Mouse (Mus musculus): ENCODE measurements around the gene Slc22a17. TPM values are rescaled to one million over a fixed set of nuclear protein-coding genes. Genes with fewer than 3 reads are reported as not detected.

Slc22a17 gene
- total RNA-seq, 2 experiments from 2014 or later = 630 to 690 TPM

DNA sequence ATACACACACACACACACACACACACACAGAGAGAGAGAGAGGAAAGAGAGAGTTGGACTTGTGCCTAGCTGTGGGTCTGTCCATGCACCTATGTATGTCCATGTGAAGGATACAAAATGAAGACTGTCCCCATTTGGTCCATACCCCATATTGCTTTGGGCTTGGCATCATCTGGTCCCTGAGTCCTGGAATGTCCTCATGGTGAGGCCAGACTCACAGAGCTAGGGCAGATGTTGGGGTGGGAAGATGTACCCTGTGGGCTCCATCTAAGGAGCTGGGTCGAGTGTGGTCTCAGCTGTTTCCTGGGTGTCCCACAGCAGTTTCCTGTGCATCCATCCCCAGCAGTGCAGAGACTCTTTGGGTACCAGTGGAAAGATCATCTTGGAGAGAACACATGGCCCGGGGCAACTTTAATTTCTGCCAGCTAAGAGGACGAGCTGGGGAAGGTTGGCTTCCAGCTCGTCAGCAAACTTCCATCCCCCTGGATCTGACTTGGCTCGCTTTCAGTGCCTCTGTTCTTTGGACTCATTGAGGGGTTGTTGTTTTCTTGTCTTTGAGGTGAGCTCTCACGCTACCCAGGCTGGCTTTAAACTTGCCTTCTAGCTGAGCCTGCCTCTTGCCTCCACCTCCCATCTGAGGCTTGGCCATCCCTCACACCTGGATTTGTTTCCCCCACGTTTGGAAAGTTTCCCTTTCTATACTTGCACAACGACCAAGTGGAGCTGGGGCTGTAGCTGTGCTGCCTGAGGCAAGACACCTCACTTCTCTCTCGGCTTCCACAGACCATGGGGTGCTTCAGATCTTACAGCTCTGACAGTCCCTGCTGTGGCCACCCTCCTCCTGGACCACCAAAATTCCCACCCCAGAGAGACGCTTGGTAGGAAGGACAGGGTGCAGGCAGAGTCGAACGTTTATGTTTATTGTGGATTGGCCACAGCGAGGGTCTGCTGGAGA lies 28.4 kb upstream of the Slc22a17 start:
- intact Hi-C loops (cut with DNase I) = no loop called here
- DNase-seq (ENCODE audit: low spot score in 2 of 2) = no peak

DNA sequence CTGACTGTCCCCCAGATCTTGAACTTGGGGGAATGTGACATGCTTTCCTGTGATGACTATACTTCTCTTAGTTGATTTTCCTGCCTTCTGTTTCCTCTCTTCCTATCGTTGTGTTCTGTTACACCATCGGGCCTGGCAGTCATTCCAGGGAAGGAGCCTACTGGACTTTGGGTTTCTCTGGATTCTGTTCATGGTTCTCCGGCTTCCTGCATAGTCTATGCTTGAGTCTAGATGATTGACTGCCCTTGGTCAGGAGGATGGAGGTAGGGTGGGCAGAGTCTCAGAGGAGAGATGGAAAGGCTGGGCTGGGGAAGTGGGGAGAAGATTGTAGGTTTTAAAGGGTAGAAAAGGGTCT lies 27.2 kb upstream of the Slc22a17 start:
- DNase-seq (ENCODE audit: low spot score in 2 of 2) = no peak
- intact Hi-C loops (cut with DNase I) = no loop called here

- intact Hi-C loops (cut with DNase I) = loop anchor here (1.0 kb wide), 1 partner anchor 39 kb away; no protein-coding TSS in a partner anchor
- no peak for DNase-seq (ENCODE audit: low spot score in 2 of 2)
Measured at GRCm38 (mm10) chr14:54939434-54940175, 26.7 kb upstream of the Slc22a17 start.

- intact Hi-C loops (cut with DNase I) = loop anchor here (1.0 kb wide), 1 partner anchor 38 kb away; no protein-coding TSS in a partner anchor
- no peak for DNase-seq (ENCODE audit: low spot score in 2 of 2)
Measured at GRCm38 (mm10) chr14:54938431-54939219, 25.7 kb upstream of the Slc22a17 start.

DNA sequence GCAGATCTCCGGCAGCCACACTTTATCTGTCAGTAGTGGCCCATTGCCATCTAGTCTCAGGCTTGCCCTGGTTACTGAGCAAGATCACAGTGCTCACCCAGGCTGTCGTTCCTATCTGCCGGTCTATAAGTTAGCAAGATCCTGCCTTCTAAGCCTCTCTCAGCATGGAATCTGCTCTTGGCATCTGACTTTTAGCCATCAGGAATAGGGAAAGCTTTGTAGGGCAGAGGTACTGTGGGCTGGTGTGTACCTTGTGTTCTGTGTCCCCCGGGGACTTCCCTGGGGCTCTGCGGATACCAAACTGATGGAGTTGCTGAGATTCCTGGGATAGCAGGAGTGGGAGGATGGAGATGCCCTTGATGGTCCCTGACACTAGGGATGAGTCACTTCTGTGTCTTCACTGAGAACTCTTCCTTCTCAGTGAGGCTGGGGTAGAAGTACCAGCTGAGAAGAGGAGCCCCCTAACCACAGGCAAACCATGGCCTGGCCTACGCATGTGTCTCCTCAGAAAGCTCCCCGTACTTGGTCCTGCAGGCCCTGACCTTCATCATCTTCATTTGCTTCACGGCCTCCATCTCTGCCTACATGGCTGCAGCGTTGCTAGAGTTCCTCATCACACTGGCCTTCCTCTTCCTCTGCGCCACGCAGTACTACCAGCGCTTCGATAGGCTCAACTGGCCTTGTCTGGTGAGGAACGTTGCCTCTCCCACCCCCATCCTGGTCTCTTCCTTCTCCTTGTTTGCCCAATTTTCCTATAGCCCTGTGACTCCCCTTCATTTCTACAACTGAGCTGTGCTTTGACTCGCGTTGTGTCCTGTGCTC lies 24.6 kb upstream of the Slc22a17 start:
- intact Hi-C loops (cut with DNase I) = no loop called here
- DNase-seq (ENCODE audit: low spot score in 2 of 2) = no peak

- intact Hi-C loops (cut with DNase I) = no loop called here
- no peak for DNase-seq (ENCODE audit: low spot score in 2 of 2)
Measured at GRCm38 (mm10) chr14:54936831-54937160, 23.9 kb upstream of the Slc22a17 start.

DNA sequence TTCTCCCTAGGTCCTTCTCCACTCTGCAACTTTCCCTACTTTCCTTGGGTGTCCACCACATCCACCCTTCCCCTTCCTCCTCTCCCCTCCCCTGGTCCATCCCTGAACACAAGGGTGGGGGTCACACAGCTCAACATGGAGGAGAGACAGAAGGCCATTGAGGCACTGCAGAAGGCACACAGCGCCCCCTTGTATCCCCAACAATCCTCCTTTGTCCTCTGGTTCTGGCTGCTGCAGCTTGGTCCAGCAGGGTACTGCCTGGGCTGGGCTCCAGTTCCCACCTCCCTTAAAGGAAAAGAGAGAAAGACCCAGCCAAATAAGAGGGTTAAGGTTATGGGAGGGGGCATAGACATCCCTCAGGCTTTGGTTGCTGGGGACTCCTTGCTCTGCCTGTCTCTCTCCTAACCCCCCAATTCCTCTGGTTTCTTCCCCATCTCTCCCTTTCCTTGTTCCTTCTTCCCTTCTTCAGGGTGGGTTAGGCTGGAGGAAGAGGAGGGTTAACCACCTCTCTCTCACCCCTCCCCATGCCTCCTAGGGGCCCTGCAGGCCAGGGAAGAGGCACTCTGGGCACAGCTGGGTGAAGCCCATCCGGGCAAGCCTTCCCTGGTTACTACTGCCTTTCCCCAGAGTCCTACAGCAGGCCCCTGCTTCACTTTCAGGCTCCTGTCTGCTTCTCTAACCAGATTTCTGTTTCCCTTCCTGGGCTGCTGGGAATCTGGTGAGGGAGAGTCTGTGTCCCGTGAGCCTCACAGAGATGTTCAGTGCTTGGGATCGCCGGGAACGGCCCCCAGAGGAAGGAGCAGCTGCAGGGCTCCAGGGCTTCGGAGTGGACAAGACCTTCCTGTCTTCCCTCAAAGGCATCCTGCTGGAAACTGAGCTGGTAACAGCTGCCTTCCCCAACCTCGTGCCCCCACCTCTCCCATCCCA lies 23.2 kb upstream of the Slc22a17 start, which contains the start of gene Cmtm5:
Gene Cmtm5, plus strand, starts transcription at position 358 of the 927 bp plus-strand sequence.
- DNase-seq (ENCODE audit: low spot score in 2 of 2) = peak; percentile 67 to 81
- intact Hi-C loops (cut with DNase I) = no loop called here

- no peak for DNase-seq (ENCODE audit: low spot score in 2 of 2)
- intact Hi-C loops (cut with DNase I) = no loop called here
Measured at GRCm38 (mm10) chr14:54932645-54933150, 19.8 kb upstream of the Slc22a17 start, which contains the start of gene Il25. Gene Il25 (plus strand): TSS chr14:54932695.

- intact Hi-C loops (cut with DNase I) = no loop called here
- no peak for DNase-seq (ENCODE audit: low spot score in 2 of 2)
Measured at GRCm38 (mm10) chr14:54930431-54930830, 17.5 kb upstream of the Slc22a17 start.

GRCm38 (mm10) chr14:54929801-54930200 lies 16.9 kb upstream of the Slc22a17 start:
- intact Hi-C loops (cut with DNase I) = no loop called here
- no peak for DNase-seq (ENCODE audit: low spot score in 2 of 2)

DNA sequence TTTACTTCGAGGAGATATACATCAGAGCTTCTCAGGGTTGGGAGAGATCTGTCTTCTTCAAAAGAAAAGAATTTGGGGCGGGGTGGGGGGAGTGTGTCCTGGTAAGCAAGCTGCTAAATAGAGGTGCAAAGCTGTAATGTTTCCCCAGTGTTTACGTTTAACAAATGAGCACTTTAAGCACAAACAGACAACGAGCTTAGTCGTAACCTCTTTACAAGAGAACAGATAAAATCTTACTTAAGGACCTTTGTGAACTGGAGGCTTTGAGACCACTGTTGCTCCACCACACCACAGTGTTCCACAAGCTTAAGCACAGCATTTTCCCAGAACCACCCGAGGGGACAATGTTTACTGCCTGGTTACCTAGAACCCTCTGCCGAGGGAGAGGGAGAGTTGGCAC lies 14.4 kb upstream of the Slc22a17 start:
- intact Hi-C loops (cut with DNase I) = no loop called here
- DNase-seq (ENCODE audit: low spot score in 2 of 2) = no peak

GRCm38 (mm10) chr14:54926401-54927158 lies 13.6 kb upstream of the Slc22a17 start:
- intact Hi-C loops (cut with DNase I) = no loop called here
- peak in 1 of 2 experiments; percentile 37 for DNase-seq (ENCODE audit: low spot score in 2 of 2)

GRCm38 (mm10) chr14:54925349-54926342 lies 12.7 kb upstream of the Slc22a17 start, which contains the start of gene Efs:
Gene Efs (minus strand): TSS chr14:54926126.
- intact Hi-C loops (cut with DNase I) = no loop called here
- peak in 1 of 2 experiments; percentile 40 for DNase-seq (ENCODE audit: low spot score in 2 of 2)

DNA sequence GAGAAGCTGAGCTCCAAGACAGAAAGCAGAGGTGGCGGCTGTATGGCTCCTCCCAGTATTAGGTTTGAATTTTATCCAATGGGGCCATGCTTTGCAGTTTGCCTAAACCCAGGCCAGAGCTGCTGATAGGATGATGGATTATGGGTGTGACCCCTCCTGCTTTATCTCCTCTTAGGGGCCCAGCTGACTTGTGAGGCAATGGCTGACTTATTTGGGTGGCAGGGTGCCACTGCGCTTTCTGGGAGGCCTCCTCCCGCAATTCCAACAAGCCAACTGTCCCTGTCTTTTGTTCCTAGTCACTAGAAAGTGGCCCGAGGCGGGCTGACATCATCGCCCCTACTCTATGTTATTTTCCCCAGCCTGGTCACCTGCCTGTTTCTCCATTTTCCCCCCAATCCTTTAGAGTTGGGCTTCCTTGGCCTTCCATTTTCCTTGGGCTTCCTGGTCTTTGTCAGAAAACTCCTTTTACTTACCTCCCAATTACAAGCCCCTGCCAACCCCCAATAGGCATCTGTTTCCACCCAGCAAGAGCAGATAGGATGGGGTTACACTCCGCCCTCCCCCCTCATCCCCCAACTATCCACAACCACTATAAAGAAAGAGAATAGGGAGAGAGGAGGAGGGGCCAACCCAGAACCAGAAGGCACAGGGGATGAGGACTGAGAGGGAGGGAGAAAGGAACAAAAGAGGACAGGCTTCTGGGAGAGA lies 11.9 kb upstream of the Slc22a17 start:
- intact Hi-C loops (cut with DNase I) = no loop called here
- no peak for DNase-seq (ENCODE audit: low spot score in 2 of 2)

- intact Hi-C loops (cut with DNase I) = no loop called here
- DNase-seq (ENCODE audit: low spot score in 2 of 2) = no peak
Measured at GRCm38 (mm10) chr14:54920076-54920685, 7.2 kb upstream of the Slc22a17 start.
